Mouse (Mus musculus) G1E (cell line): ENCODE results near the gene Tmem204. TPM values are rescaled to one million over a fixed set of nuclear protein-coding genes. Genes with fewer than 3 reads are reported as not detected.

ENCODE experiments used
- ATAC-seq: 2 replicates; pipeline ENCODE4 v1.8.0; 2016; ENCODE audit warnings: mild to moderate bottlenecking; ENCODE audit not compliant: insufficient number of reproducible peaks, poor library complexity, low FRiP score, severe bottlenecking; ENCODE audit errors: extremely low read depth
- DNase-seq: peaks from one replicate; pipeline ENCODE4 v3.0.0; 2012; ENCODE audit warnings: low spot score
- H3K27me3 ChIP-seq: 2 replicates; pipeline ENCODE4 v1.6.1; 2012; ENCODE audit warnings: mild to moderate bottlenecking, low read length, inconsistent platforms; ENCODE audit not compliant: insufficient read depth
- H3K36me3 ChIP-seq: replicated peaks from 2 replicates; pipeline ENCODE3; 2012; ENCODE audit warnings: mild to moderate bottlenecking, inconsistent platforms
- H3K4me1 ChIP-seq: 2 replicates; pipeline ENCODE4 v1.6.1; 2012; ENCODE audit warnings: low read depth, low read length, inconsistent platforms, mixed read lengths; ENCODE audit not compliant: insufficient read depth
- H3K4me3 ChIP-seq: 2 replicates; pipeline ENCODE4 v1.5.1; 2012; ENCODE audit warnings: low read depth, mild to moderate bottlenecking, inconsistent platforms, low read length, moderate library complexity, mixed read lengths
- H3K9me3 ChIP-seq: replicated peaks from 2 replicates; pipeline ENCODE4 v1.6.1; 2012; ENCODE audit warnings: inconsistent platforms
- CTCF ChIP-seq: IDR thresholded peaks from 2 replicates; pipeline ENCODE4 v1.5.1; 2012; ENCODE audit warnings: low read depth, low read length, inconsistent platforms, mixed read lengths
- GATA1 ChIP-seq: IDR thresholded peaks from 2 replicates; pipeline ENCODE4 v1.6.1; 2012; ENCODE audit warnings: borderline replicate concordance, low read length, inconsistent platforms, mixed read lengths
- GATA2 ChIP-seq: IDR thresholded peaks from 2 replicates; pipeline ENCODE4 v1.6.1; 2012; ENCODE audit warnings: low read depth, low read length, inconsistent platforms, borderline replicate concordance
- POLR2AphosphoS5 ChIP-seq: IDR thresholded peaks from 2 replicates; pipeline ENCODE4 v1.6.1; 2012; ENCODE audit warnings: low read depth, low read length, inconsistent platforms; ENCODE audit not compliant: insufficient replicate concordance
- TAL1 ChIP-seq: conservative IDR thresholded peaks from 2 replicates; pipeline ENCODE4 v1.6.1; 2012; ENCODE audit warnings: low read depth, low read length, inconsistent platforms, mixed read lengths
- polyA plus RNA-seq: library from polyadenylated mRNA; stranded (reverse); fragments of >175 nt; gene quantifications from 2 replicates; pipeline ENCODE4 v1.2.3, GENCODE M21; 2012
- total RNA-seq, 2 experiments: library from RNA; stranded (forward) in 1 of 2; stranded (reverse) in 1 of 2; fragments of 200-1000 nt in 1 of 2; fragments of >200 nt in 1 of 2; fragmentation: Nextera tagmentation in 1 of 2; gene quantifications; 2 replicates each; pipeline ENCODE4 v1.2.3; 2014 to 2017

Tmem204 gene
- total and polyA plus RNA-seq, 3 experiments: 0.11 TPM; not detected in 2

DNA sequence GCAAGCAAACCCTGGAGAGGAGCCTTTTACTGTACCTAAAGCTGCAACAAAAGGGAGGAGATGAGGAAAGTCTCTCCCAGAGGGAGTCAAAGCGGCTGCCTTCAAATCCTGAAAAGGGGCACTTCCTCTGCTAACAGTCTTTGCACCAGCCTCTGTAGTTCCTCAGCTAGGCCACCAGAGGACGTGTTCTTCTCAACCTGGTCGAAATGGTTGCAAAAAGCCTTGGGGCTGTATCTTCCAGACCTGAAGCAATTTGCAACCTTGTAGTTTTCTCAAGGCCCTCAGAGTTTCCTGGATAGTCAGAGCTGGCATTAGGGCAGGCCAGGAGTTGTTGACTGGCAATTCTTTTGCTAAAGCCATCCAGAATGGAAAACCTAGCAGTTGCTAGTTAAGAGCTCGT lies 33.9 kb upstream of the Tmem204 start:
- DNase-seq (peak; percentile 31), ATAC-seq (no peak)
- Histone ChIP-seq H3K4me1 (peaks cover 39% of the 10 kb centered on the region), H3K36me3 (peaks cover 26% of the 10 kb centered on the region), H3K4me3 (no peak overlapping the region), H3K27me3 (peaks cover 29% of the 10 kb centered on the region), H3K9me3 (no peaks in the 10 kb centered on the region)
- TF ChIP-seq CTCF (peak; percentile 95), GATA2 (no peak)

DNA sequence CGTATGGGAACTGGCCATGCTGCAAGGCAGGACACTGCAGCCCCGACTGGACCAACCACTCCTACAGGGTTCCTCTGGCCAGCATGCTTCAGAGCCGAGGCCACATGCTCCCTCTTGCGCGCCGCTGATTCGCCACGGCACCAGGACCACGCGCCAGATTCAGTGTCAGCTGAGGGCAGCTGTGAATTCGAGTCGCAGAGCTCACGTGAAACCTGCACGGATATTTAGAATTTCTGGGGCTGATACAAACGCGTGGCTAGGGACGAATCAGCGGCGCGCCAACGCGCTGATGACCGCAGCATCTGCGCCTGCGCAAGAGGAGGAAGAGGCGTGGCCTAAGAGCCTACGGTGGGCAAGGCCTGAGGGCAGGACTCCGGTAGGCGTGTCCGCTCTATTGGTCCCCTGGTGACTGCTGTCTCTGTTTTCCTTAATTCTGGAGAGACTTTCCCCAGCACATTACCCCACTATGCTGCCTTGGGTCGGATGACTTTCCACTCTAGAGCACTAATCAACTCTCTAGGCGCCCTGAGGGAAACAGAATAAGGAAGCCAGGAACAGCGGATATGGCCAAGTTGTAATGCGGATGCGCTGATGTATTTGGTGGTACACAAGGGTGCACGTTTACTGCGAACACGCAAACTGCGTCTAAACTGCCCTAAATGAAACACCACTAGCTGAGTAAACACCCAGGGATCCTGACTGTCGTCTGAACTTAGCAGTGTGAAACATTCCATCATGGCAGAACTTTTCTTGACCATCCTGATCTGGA lies 32.5 kb upstream of the Tmem204 start, which contains the start of gene Telo2:
Gene Telo2, minus strand, starts transcription at position 304 of the 769 bp plus-strand sequence.
- Histone ChIP-seq H3K4me3 (peak within 1 kb of the TSS; percentile 77), H3K4me1 (peaks cover 44% of the 10 kb centered on the region), H3K36me3 (peaks cover 40% of the 10 kb centered on the region), H3K9me3 (no peaks in the 10 kb centered on the region), H3K27me3 (peaks cover 17% of the 10 kb centered on the region)
- DNase-seq: peak; percentile 88
- ATAC-seq: peak; percentile 80
- TF ChIP-seq GATA1: no peak
- TF ChIP-seq TAL1: no peak
- no peak for TF ChIP-seq CTCF
- TF ChIP-seq POLR2AphosphoS5: no peak
- TF ChIP-seq GATA2: no peak

DNA sequence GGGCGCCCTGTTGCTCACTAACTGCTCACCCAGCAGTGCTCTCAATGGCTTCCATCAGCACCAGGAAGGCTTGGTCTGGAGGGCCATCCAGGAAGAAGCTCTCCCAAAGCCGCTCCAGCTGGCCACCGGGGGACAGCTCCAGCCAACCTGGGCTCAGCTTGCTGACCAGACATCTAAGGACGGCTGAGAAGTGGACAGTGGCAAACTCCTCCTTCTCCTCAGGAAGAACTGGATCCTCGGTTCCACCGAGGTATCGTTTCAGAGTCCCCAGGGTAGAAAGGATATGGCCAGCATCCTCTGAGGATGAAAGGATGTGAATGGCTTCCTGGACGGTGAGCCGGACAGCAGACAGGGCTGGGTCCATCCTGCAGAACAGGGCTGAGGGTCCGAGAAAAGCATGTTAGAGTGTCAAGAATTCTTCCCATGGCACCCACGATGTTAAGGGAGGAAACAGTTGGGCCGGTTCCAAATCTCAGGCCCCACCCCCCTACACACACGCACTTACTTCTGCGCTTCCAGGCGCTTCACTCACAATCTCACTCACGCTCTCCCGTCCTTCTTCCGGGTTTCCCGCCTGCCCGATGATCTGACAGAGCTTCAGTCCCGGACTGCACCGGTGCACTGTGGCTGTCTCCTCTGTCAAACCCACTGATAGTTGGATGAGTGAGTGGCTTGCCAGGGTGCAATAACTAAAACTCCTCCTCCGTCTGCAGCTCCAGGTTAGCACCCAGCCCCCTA lies 31.7 kb upstream of the Tmem204 start:
- TF ChIP-seq POLR2AphosphoS5 (no peak), GATA2 (no peak)
- DNase-seq (peak; percentile 65), ATAC-seq (0 out of 2 replicates have a peak, but pooled peaks have one; percentile 35)
- peak overlapping the region; percentile 77 for H3K4me3 ChIP-seq
- H3K36me3 ChIP-seq: peaks cover 48% of the 10 kb centered on the region
- no peaks in the 10 kb centered on the region for H3K9me3 ChIP-seq
- H3K27me3 ChIP-seq: peaks cover 10% of the 10 kb centered on the region
- H3K4me1 ChIP-seq: peaks cover 44% of the 10 kb centered on the region

DNA sequence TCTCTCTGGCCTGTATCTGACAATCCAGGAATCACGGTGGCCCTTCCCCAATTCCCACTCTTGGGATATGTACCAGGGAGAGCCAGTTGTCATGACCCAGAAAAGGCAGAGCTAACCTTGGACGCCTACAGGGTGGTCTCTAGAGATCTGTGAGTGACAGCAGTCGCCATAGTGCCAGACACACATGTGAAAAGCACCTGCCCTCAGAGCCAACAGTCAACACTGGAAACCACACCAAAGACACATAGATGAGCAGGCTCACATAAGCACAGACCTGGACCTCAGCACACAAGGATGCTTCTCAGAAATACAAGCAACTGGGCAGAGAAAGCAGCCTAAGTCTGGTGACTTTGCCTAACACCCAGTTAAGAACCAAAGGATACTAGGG lies 29.0 kb upstream of the Tmem204 start:
- H3K4me1 ChIP-seq: peaks cover 46% of the 10 kb centered on the region
- H3K4me3 ChIP-seq: no peak overlapping the region
- no peaks in the 10 kb centered on the region for H3K27me3 ChIP-seq
- DNase-seq: no peak
- ATAC-seq: no peak
- no peaks in the 10 kb centered on the region for H3K9me3 ChIP-seq
- TF ChIP-seq GATA2: no peak
- H3K36me3 ChIP-seq: peaks cover 74% of the 10 kb centered on the region

DNA sequence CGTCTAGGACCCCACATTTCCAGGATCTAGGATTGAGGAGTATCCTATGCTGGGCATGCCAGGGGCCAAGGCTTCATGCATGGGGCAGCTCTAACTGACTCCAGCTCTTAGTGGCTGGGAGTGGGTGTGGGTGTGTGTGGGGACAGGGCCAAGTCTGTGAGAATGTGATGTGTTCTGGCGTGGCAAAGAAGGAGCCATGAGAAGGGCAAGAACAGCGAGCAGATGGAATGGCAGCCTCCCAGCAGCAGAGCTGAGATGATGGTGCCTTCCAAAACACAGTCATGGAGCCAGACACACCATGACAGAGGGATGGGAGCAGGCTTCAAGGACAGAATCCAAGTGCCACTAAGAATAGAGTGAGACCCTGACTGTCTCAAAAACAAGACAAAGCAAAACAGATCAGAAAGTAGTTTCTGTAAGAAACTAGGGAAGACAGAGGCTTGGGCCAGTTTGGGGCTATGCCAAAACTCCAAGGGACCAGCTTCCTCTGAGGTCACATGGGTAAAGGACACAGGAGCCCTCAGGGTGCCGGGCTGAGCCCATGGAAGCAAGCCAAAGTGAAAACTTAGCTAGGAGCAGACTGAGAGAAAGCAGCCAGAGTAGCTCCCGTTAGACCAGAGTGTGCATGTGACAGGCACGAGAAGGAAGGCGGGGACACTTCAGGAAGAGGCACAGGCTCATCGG lies 28.5 kb upstream of the Tmem204 start:
- TF ChIP-seq TAL1 (no peak), CTCF (no peak), GATA1 (no peak), POLR2AphosphoS5 (no peak), GATA2 (no peak)
- H3K4me1 ChIP-seq: peaks cover 43% of the 10 kb centered on the region
- H3K27me3 ChIP-seq: no peaks in the 10 kb centered on the region
- DNase-seq (no peak), ATAC-seq (no peak)
- no peak overlapping the region for H3K4me3 ChIP-seq
- peaks cover 80% of the 10 kb centered on the region for H3K36me3 ChIP-seq
- H3K9me3 ChIP-seq: no peaks in the 10 kb centered on the region

DNA sequence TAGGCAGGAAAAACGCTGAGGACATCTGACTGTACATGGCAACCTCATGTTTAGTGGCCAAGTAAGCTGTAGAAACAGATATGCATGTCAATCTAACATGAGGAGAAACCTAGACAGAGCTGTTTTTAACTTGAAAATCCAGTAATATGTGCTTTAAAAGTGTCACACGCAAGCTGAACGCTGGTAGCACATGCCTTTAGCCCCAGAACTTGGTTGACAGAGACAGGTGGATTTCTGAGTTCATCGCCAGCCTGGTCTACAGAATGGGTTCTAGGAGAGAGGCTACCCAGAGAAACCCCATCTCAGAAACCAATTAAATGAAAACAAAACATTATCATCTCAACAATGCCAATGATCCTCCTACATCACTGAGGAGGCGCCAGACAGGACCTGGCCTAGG lies 27.8 kb upstream of the Tmem204 start:
- Histone ChIP-seq H3K4me1 (peaks cover 40% of the 10 kb centered on the region), H3K4me3 (no peak overlapping the region), H3K36me3 (peaks cover 86% of the 10 kb centered on the region), H3K9me3 (no peaks in the 10 kb centered on the region), H3K27me3 (no peaks in the 10 kb centered on the region)
- no peak for TF ChIP-seq POLR2AphosphoS5
- no peak for TF ChIP-seq CTCF
- TF ChIP-seq TAL1: no peak
- TF ChIP-seq GATA2: no peak
- TF ChIP-seq GATA1: no peak
- ATAC-seq (no peak), DNase-seq (no peak)
